Mouse (Mus musculus): Measurements from ENCODE around the gene Esp24. TPM values are rescaled to one million over a fixed set of nuclear protein-coding genes. Genes with fewer than 3 reads are reported as not detected.
"Not testable (repeated sequence)": the region's sequence is repeated elsewhere in the genome, so short reads cannot be mapped to it uniquely, and the experiment has no call there.

Gene Esp24
- total RNA-seq (2021), result not detected
- long read RNA-seq, experiment 1, result 0 reads
- long read RNA-seq, experiment 2, result 0 reads

DNA sequence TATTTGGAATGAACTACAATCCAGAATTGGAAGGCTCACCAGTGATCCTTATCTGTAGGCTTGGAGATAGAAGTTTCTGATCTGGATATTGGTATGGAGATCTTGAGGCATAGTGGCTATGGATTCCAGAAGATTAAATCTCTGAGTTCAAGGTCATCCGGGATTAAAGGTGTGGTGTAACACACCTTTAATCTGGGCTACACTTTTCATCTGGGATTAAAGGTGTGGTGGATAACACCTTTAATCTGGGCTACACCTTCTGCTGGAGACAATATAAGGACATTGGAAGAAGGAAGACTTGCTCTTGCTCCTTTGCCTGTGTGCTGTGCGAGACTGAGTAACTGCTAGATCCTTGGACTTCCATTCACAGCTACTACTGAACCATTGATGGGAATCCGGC lies at the start of gene Esp24:
TSS of gene Esp24 (plus strand) at position 301 of the 400 bp plus-strand sequence.
- DNase-seq, result not testable (repeated sequence)

DNA sequence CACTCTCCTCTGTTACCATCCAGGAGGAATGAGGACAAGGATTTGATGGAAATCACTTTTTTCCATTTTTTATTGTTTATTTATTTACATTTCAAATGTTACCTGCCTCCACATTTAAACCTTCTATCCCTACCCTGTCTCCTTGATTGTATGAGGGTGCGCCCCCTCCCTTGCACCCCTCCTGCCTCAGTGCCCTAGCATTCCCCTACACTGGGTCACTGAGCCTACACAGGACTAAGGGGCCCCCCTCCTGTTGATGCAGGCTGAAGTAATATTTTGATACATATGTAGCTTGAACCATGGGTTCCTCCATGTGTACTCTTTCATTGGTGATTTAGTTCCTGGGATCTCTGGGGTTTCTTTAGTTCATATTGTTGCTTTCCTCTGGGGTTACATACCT lies 26.6 kb upstream of the Esp24 start:
- DNase-seq, result no peak

DNA sequence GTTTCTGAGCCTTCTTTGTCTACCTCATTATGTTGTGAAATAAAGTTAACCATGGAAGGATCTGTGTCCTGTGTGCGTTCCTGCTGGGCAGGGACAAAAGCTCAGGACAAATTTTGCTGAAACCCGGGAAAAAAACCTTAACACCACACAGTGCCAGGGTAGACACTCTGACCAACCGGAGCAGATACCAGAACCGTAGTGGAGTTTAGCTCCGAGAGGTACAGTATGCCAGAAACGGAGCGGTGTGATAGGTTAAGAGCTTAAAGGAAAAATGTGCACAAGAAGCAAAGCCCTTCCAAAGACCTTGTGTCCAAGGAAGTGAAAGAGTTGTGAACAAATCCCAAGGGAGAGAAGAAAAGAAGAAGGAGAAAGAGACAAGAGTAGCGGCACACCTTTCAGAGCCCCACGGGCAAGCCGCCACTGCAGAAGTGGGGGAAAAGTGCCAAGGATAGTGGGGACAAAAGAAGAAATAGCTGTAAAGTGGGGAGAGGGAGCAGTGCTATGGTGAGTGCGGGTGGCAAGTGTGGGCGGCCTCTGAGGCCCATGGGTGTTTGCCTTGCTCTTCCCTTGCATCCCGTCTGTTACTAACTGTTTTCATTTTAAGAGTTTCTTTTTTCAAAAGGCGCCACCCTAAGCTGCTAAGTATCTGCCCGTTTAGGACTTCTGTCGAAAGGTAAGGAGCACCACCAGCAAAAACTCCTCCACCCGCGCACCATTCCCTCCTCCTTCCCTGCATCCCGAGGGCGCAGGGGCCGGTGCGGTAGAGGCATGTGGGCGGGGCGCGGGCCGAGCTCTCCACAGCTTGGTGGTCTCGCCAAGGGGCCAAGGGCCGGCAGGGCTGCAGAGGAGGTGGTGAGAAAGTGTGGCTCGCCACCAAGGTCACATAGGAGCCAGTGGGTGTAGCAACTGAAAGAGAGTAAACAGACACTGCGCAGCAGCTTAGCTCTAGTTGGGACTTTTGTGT lies 25.5 kb upstream of the Esp24 start:
- DNase-seq, result no peak

DNA sequence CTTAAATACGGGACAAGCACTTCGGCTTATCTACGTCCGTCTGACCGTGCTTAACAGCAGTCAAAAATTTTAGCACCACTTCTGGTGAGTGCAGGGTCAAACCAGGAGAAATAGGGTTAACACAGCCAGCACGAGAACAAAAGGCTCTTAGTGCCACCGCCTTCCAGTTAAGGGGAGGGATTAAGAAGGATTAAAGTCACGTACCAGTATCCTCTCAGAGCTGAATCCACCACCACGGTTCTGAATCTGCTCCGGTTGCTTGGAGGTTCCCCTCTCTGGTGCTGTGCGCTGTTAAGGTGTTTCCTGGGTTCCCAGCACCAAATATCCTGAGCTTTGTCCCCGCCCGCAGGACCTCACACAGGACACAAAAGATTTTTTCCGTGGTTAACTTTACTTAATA lies 19.3 kb upstream of the Esp24 start:
- no peak for DNase-seq

DNA sequence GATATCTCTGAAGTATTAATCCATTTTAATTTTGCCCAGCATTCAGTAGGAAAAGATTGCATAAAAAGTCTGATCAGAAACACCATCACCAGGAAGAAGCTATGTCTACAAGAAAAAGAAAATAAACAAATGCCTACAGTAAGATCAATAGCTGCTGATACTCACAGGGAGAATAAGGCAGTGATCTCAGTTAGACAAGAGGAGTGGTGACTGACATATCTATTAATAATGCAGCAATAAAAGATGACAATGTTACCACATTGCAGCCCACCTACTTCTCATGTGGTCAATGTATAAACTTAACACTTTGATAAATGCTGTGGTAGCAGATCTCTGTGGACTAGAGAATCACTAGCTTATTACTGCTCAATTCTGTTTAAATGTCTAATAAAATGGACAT lies 6.7 kb downstream of the Esp24 start, which contains the start of gene Gm21903:
TSS of gene Gm21903 (minus strand) at position 101 of the 400 bp plus-strand sequence.
- no peak for DNase-seq

DNA sequence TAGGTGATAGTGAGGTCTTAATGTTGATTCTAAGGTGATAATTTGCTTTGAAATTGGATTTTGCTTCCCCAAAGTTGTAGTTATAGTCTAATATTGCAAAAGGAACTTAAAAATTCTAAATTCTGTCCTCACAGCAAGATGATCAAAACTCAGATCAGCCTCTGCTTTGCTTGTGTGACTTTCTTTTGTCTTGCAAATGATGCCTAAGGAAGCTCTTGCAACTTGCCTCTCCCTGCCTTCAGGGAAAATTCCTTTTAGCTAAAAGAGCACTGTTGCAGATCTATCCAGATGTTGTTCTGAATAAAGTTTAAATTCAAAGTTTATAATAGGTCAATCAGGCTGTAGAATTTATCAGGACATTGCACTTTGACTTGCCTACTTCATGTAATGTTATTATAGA lies 27.1 kb downstream of the Esp24 start:
- no peak for DNase-seq

DNA sequence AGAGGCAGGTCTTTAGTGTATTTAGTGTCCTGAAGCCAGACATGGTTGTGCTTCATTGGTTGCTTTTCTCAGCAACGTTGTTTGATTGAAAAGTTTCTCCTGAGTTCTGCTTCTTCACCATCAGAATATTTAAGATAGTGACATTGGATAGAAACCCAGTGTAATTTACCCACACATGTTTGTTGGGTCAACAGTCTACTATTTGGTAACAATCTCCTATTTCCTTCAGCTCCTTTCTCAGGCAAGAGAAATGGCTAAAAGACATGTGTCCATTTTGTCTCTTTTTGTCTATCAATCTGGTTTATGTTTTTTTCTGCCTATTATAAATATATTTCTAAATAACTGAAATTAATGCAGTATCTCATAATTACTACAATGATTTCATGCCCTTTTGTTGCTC lies 40.4 kb downstream of the Esp24 start, which contains the start of gene Esp23:
TSS of gene Esp23 (minus strand) at position 101 of the 400 bp plus-strand sequence.
- no peak for DNase-seq

Other genes starting within 250 kb of the Esp24 start
- gene Gm21903, start 6.6 kb downstream of the Esp24 start, total RNA-seq (2021), result not detected
- not detected for gene Esp23, start 40.3 kb downstream of the Esp24 start, total RNA-seq (2021)
- gene Esp22, start 58.6 kb downstream of the Esp24 start, total RNA-seq (2021), result not detected

Data from adrenal gland, postnatal 36 days (tissue).